Mouse (Mus musculus): ENCODE data around the gene Pakap.
A peak's percentile ranks its signal among the peaks of the same experiment; 100 is the strongest.

Gene Pakap

DNA sequence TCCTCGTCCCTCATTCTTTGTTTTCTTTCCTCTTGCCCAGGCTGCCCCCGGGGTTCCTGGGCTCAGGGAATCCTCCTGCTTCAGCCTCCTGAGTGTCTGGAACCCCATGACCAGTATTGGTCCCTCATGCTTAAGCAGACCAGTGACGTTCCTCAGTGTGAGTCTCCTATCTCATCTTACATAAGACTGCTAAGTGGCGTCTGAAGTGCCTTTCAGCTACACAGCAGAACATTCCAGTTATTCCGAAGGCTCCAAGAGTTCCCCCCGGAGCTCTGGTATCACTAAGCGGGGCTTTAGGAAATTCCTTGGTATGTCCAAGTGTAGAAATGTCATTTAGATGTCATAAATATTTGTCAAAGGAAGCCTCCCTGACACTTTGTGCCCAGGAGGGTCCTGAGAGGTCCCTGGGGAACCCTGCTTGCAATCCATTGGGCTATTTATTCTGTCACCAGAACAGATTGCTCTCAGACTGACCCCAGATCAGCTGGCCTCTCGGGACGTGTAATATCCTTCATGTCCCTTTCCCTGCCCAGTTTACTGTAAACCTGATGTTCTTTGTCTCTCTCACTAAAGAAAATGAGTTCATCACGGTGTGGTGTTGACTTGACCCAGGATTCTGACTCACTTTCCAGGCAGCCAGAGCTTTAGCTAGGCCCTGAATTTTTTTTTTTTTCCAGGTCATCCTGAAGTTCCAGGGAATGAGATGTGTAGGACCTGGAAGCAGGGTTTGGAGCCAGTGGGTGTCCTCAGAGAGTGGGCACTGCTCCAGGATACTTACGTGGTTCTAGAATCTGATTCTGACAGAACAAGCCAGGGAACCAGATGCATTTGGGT lies 274.7 kb downstream of the Pakap start:
- DNase-seq (ENCODE audit: low read depth), result no peak

DNA sequence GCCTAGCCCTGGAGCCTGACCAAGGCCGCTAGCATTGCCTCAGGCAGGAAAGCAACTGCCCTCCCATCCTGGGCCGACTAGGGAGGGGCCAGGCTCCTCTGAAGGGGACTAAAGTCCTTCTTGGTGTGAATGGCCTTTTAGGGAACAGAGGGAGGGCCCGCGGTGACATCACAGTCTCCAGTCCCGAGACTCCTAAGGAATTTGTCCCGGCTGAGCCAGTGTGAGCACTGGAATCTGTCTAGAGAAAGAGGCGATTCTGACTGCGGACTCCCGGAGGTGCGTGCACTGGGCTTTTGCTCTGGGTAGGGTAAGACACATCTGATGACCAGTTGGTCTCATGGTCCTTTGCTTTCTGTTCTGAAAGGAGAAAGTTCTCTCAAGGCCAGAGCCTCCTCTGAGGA lies 277.1 kb downstream of the Pakap start:
- DNase-seq (ENCODE audit: low read depth), result no peak

DNA sequence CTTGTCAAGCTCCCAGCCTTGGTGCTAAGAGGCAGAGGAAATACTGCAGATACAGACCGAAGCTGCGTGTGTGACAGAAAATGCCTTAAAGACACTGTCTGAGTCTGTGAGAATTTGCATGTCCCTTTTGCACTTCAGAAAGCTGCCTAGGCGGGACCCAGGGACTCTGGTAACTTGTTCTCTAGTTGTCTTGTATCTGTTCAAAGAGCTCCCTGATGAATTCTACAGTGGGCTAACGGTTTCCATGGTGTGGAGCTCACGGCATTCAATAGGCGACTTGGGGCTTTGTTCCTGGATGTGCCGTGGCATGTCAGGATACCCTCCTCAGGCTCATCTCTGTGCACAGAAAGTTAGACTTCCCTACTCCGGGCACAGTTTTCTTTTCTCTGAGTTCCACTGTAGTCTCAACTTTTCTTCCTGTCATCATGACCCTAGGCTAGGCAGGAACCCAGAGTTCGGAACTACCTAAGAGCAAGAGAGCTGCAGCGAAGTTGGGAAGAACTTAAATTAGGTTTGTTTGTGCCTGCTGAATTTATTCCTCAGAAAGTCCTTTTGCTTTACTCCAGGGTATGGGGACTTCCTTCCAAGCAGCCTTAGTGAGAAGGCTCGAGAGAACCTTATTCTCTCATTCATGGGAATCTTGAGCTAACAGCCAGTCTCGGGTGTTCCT lies 277.7 kb downstream of the Pakap start:
- no peak for DNase-seq (ENCODE audit: low read depth)

DNA sequence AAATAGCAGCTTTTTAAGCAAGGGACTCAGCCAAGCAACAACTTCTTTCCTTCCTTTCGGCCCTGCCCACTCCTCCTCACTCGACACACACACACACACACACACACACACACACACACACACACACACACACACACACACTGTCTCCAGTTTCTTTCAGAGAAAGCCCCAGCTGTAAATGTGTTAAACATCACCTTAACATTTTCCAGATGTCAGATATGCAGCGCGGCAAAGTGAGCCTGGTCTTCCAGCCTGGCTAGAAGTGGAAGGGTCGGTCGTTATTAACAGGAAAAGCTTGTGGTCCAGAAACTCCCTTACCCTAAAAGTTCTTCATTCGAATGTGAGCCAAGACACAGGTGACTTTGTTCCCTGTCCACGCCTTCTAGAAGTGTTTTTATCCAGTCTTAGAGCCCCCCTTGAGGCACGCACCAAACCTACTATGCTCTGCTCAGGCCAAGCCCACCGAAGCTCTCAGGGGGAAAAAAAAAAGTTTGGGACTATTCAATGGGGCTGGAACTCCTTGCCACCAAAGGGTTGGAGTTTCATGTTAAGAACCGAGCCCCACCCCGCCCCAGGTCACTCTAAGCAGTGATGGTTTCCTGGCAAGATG lies 278.5 kb downstream of the Pakap start:
- DNase-seq (ENCODE audit: low read depth), result no peak

DNA sequence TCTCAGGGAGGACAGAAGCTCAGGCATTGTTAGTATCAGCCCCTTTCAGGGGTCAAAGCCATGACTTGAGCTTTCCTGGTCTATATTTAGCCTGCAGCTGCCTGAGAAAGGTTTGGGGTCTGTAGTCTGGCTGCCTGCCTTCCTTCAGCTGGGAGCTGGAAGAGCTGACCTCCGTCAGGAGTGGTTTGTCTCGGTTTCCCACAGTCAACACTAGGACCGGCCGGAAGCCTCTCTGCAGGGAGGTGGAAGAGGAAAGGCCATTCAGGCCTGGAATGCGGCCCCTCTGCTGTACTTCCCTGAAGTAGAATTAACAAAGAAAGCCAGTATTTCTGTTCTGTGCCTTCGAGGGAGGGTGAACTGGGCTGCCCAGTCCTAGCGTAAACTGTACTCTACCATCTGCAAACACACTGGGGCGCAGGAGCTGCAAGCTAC lies 279.0 kb downstream of the Pakap start:
- DNase-seq (ENCODE audit: low read depth), result no peak

DNA sequence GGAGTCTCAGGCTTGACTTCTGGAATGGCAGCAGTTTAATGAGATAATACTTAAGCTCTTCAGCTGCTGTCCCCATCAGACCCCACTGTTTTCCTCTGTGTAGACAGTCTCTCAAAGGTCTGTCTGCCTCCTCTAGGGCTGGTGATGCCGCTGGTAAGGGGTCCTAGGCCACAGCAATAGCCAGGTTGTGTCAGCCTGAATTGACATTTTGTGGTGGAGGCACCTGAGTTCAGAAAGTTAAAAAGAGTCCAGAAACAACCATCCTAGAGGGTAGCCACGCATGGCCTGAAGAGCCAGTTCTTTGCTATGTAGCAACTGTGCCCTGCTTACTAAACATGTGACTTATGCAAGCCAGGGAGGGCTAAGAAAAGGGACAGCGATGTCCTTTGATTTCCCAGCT lies 279.7 kb downstream of the Pakap start:
- no peak for DNase-seq (ENCODE audit: low read depth)

DNA sequence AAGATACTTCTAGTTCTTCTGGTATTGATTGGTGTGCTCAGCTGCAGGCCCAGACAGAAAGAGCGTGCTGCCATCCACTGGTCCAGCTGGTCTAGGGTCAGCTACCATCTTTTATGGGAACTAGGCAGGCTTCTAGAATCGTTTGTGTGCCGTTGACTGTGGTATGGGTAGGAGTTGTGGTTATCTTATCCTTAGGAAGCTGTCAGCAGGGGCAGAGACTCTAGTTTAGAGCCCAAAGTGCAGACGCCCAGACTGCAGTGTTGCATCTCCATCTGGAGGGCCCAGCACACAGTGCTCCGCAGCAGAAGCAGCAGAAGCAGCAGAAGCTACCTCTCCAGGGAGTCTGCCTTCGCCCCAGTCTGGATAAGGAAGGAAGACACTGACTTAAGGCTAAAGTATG lies 281.5 kb downstream of the Pakap start:
- DNase-seq (ENCODE audit: low read depth), result peak; percentile 24

DNA sequence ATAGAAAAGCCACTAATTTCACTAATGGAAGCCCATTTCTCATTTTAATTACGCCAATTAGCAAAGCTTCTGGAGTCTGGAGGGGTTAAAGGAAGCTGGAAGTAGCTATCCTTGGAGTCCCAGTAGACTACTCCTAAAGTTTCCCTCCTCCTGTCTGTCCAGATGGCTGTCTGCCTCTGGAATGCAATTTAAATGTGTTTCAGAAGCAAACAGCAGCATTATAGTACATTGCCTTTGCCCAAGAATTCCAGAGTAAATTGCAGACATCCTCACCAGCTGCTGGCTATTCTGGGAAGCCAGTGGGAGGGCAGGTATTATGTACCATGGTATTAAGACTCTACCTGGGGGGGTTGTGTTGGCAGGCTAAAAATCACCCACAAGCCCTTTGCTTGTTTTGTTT lies 283.8 kb downstream of the Pakap start:
- no peak for DNase-seq (ENCODE audit: low read depth)

DNA sequence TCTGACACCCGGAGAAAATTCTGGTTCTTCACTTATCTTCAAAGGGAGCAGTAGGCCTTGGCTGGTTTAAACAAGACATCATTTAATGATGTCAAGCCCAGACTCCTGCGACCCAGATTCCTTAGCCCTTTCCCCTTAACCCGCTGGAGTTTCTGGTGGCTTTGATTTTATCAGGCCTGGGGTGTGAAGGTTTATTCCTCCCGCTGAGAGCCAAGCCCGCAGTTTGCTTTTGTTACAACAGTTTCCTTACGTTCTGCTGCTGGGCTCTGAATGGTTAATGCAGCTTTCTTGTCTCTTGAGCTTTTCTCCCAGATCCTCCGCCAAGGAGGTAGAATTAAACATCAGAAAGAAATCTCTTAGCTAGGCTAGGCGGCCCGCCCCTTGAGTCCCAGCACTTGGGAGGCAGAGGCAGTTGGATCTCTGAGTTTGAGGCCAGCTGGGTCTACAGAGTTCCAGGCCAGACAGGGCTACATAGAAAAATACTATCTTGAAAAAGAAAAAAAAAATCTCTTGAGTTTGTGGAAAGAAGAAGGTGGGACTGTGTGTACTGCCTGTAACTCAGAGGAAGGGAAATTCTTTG lies 284.6 kb downstream of the Pakap start:
- DNase-seq (ENCODE audit: low read depth), result no peak

DNA sequence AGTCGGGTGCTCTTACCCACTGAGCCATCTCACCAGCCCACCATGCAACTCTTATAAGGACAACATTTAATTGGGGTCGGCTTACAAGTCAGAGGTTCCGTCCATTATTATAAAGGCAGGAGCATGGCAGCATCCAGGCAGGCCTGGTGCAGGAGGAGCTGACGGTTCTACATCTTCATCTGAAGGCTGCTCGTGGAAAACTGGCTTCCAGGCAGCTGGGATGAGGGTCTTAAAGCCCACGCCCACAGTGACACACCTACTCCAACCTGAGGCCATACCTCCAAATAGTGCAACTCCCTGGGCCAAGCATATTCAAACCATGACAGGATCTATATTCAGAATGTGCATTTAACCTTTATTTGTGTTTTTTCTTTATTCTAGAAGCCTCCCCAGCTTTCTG lies 286.2 kb downstream of the Pakap start:
- no peak for DNase-seq (ENCODE audit: low read depth)

DNA sequence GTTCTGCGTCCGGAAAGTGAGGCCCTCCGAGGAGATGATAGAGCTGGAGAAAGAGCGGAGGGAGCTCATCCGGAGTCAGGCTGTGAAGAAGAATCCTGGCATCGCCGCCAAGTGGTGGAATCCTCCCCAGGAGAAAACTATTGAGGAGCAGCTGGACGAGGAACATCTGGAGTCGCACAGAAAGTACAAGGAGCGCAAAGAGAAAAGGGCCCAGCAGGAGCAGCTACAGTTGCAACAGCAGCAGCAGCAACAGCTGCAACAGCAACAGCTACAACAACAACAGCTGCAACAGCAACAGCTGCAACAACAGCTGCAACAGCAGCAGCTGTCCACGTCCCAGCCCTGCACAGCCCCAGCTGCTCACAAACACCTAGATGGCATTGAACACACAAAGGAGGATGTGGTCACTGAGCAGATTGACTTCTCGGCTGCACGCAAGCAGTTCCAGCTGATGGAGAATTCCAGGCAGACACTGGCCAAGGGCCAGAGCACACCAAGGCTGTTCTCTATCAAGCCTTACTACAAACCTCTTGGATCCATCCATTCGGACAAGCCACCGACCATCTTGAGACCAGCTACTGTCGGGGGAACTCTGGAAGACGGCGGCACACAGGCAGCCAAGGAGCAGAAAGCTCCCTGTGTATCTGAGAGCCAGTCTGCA lies 287.4 kb downstream of the Pakap start:
- DNase-seq (ENCODE audit: low read depth), result peak; percentile 7

DNA sequence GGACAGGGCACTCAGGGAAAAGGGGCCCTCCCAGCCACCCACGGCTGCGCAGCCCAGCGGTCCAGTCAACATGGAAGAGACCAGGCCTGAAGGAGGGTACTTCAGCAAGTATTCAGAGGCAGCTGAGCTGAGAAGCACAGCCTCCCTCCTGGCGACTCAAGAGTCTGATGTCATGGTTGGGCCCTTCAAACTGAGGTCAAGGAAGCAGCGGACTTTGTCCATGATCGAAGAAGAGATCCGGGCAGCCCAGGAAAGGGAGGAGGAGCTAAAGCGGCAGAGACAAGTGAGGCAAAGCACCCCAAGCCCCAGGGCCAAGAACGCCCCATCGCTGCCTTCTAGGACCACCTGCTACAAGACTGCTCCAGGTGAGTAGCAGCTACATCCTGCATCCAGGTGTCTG lies 288.7 kb downstream of the Pakap start:
- DNase-seq (ENCODE audit: low read depth), result no peak

DNA sequence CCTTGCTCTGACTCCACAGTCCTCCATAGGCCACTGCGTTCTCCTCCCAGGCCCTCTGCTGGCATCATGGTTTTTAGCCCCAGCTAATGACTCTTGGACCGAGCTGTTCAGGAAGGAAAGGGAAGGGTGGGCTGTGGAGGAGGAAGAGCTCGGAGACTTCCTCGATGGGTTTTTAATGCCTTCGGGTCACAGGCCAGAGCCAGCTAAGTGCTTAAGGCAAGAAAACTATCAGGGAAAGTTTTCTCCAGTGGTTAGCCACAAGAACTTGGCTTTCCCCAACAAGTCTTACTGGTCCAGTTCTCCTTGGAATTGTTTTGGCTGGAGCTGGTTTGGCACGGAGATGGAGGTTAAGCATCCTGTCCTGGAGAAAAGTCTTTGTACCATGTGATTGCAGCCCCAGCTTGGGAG lies 292.2 kb downstream of the Pakap start:
- no peak for DNase-seq (ENCODE audit: low read depth)

DNA sequence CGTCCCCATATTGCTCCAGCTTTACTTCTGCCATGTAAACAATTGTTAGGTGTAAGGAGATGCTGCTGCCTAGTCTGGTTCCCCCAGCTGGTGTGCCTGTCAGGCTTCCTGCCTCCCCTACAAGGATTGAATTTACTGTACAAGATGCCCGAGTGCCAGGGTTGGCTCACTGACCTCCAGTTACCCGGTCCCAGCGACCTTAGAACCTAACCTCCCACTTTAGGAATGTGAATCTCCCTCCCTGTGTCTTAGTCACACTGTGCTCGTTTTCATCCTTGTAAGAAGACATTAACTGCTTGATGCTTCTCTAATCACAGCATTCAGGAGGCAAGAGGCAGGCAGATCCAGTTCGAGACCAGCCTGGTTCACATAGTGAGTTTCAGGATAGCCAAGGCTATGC lies 293.2 kb downstream of the Pakap start:
- no peak for DNase-seq (ENCODE audit: low read depth)

DNA sequence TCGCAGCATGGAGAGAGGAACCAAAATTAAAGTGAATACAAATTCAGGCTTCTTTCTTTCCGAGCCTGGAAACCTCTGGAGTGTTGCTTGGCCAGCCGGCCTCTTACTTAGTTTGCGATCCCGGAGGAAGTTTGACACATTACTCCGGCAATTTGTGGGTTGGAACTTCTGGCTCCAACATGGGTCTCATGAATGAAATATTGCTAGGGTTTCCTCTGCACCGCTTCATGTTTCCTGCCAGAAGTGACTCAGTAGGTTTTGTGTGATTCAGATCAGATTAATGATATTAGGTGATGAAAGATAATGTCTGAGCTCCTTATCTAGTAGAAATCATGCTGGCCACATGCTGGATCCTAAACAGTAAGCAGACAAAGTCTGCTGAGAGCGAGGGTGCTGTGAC lies 293.9 kb downstream of the Pakap start:
- peak; percentile 56 for DNase-seq (ENCODE audit: low read depth)

DNA sequence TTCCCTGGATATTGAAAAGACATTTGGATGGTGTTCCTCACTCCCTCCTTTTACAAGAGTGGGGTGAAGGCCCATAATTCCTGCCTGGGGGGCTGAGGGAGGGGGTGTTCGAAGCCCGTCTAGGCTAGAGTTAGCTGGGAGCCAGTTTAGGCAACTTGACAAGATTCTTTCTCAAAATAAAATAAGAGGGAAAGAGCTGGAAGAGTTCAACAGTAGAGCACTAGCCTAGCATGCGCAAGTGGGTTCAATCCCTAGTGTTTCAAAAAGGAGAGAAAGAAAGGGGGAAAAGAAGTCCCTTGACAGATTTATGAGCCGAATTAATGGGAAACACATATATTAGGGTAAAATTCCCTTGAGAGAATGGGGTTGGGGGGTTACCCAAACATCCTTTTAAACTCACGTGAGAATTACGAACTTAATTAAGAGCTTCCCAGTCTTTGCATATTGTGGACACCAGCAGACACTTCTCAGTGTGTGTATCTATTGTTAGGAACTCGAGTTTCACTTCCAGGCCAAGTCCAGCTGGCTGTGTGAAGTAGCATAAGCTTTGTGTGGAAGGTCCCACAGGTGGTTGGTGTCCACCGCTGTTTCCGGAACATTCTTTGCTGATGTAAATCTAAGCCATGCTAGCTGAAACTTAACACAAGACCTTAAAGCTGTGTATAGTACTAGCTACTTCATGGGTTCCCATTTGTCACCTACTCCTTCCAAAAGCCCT lies 294.4 kb downstream of the Pakap start:
- no peak for DNase-seq (ENCODE audit: low read depth)

DNA sequence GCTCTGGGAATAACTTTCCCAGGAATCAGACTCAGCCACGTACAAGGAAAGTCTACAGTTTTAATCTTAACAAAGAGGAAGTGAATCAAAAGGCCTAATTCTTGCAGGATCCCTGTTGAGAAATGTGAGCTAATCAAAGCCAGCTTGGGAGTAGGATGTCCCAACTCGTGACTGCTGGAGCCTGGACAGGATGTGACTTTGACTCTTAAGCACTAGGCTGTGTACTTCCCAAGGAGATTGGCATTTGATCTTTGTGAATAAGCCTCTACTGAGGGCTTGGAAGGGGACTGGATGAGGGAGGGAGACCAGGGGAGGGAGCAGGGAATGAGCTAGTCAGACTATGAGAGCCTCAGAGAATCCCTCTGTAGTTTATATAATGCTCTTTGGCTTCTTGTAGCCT lies 298.1 kb downstream of the Pakap start:
- peak; percentile 38 for DNase-seq (ENCODE audit: low read depth)

DNA sequence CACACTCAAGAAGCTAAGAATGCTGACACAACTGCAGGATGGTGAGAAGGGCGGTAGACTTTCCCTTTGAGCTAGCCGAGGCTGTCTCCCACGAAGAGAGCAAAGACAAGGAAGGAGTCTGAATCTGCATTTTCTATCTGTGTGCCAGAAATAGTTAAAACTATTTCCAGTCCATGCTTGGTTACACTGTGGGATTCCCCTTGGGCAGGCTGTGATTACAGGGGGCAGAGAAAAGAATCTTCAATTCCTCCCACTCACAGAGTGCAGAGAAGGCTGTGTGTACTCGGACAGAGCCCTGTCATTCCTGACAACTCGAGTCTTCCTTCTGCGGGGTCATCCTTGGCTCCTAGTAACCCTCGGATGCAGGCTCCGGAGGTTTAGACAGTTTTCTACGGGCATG lies 299.0 kb downstream of the Pakap start:
- DNase-seq (ENCODE audit: low read depth), result no peak

DNA sequence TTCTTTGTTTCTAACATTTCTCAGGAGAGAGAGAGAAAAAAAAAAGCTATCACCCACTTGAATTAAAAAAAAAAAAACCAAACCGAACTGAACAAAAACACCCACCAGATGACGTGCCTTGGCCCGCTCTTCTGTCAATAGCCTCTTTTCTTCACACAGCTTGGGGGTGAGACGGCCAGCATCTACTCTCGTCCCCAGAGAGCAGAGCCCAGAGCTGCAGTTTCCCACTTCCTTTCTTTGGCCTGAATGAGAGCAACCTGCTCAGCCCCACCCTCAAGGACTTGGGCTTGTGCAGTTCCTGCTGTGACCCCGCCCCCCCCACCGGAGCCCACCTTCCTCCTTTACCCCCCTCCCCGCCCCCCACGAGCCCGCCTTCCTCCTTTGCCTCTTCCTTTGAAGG lies 299.5 kb downstream of the Pakap start:
- DNase-seq (ENCODE audit: low read depth), result no peak

DNA sequence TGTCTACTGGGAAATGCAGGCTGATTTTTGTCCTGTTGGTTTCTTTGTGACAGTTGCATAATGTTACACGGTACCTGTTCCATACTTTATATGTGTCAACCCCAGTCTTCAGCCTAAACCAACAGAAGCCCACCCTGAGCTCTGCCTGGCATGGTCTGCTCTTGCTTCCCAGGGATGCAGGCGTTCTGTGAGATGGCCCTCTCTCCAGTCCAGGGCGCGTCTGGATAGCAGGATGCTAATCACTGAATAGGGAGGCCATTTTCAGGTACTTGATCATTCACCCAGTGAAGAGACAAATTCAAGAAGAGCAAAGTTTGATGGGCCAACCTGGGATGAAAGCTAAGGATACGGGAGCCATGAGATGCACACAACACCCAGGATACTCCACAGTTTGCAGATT lies 311.2 kb downstream of the Pakap start:
- no peak for DNase-seq (ENCODE audit: low read depth)

DNA sequence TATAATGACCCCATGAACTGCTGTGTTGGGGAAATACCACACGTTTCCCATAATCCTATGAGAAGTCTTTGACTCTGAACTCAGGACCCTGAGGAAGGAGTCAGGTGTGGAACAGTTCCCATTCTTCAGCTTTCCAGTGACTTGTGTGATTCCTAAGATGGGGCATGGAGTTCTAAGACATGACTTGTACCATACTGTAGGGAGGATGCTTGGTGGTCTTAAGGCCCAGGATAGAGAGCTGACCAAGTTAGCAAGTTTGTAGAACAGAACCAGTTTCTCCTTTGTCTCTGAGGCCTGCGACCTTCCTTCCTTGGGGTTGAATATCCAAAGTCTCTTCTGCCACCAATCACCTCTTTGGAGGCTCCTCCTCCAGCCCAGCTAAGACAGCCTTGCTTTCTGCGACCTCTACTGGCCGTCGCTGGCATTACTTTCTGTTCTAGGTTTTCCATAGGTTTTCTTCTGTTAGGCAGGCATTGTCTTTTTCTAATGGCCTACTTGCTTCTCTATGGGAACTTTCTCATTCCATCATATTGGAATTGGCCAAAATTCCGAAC lies 311.9 kb downstream of the Pakap start:
- DNase-seq (ENCODE audit: low read depth), result peak; percentile 73
